Mouse (Mus musculus) thymus, adult 2 months (tissue): Measurements from ENCODE around the gene Nrcam.

Experiments
- CTCF ChIP-seq: fragments of 200-500 bp; IDR thresholded peaks from 2 replicates; pipeline ENCODE4 v1.5.1; 2012; ENCODE audit warnings: mild to moderate bottlenecking, control low read depth, low read length, moderate library complexity, borderline replicate concordance; ENCODE audit not compliant: control insufficient read depth, poor library complexity, insufficient read depth; ENCODE audit errors: extremely low read depth
- POLR2A ChIP-seq: fragments of 200-500 bp; IDR thresholded peaks from 2 replicates; pipeline ENCODE4 v1.6.1; 2012; ENCODE audit warnings: mild to moderate bottlenecking, low read length, control low read depth, moderate library complexity; ENCODE audit not compliant: control insufficient read depth, poor library complexity, insufficient read depth; ENCODE audit errors: extremely low read depth

GRCm38 (mm10) chr12:44329316-44330215 lies 881 bp downstream of the Nrcam start:
- no peak for TF ChIP-seq POLR2A
- no peak for TF ChIP-seq CTCF
